Mouse (Mus musculus): ENCODE results near the gene Tacc3. TPM values are rescaled to one million over a fixed set of nuclear protein-coding genes. Genes with fewer than 3 reads are reported as not detected.

The Tacc3 gene
- polyA plus RNA-seq (2015; fragmentation: Nextera tagmentation; extraction: Ambion mirVana), result 64.2 and 67.0 TPM in 2 replicates

DNA sequence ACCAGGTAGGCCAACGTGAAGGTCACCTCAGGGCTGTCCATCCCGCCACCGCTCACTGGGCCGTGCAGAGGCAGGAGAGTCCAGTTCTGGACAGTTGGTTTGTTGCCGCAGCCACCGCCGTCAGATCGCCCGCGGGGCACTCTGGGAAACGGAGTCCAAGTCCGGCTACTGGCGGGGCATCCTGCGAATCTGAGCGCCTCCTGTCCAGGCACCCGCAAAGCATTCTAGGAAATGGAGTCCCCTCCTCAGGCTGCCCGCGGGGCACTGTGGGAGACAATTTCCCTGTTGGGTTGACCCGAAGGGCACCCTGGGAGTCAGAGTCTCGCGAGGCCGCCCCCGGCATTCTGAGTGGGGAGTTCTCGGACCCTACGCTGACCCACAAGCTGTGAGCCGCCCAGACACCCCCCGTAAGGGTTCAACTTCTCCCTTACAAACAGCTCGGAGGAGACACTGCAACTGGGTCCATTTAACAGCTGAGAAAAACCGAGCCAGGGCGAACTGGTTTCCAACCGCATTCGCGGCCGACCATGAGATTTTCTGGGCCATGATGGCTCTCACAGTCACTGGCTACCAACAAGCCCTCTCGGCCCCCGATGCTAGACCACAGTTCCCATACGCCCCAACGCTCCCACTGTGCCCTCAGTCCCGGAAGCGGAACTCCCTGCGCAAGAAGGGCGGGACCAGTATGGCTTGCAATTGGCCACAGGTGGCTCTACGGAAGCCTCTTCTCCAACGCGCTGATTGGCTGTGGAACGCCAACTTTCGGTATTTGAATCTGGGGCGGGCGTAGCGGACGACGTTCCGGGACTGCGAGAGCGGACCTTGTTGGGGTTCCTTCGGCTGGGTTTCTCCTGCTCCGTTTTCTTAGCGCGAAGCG, at the start of gene Tacc3, which contains the start of gene Tmem129:
TSS of gene Tacc3 (plus strand) at position 342 of the 877 bp plus-strand sequence.
TSS of gene Tmem129 (minus strand) at position 630 of the 877 bp plus-strand sequence.
- peaks cover 48% of the 10 kb centered on the region for H3K36me3 ChIP-seq (replicated peaks; ENCODE audit: insufficient read depth, low read length)
- WGBS (ENCODE audit: insufficient replicate concordance), result under 1% methylated on average over 59 of the region's 60 CpGs
- ATAC-seq (peak; percentile 92), DNase-seq (peak; percentile 96)
- H3K9ac ChIP-seq (replicated peaks), result peak within 1 kb of the TSS; percentile 94
- TF ChIP-seq EP300 (IDR thresholded peaks at IDR 0.05; ENCODE audit: low read depth) (peak; percentile 53; the same call in 1 of the 2 replicates), CTCF (IDR thresholded peaks at IDR 0.05; ENCODE audit: low read depth) (0 out of 2 replicates have a peak, but pooled peaks have one; percentile 0)
- peak within 1 kb of the TSS; percentile 92 for H3K4me2 ChIP-seq (ENCODE audit: low read depth, low read length)
- peak within 1 kb of the TSS; percentile 78 for H3K4me3 ChIP-seq (ENCODE audit: low read depth, low read length)
- no peaks in the 10 kb centered on the region for H3K9me3 ChIP-seq (ENCODE audit: low read length)
- peak within 1 kb of the TSS; percentile 98 for H3K27ac ChIP-seq (ENCODE audit: low read depth)
- H3K4me1 ChIP-seq (ENCODE audit: insufficient read depth), result peaks cover 25% of the 10 kb centered on the region
- no peaks in the 10 kb centered on the region for H3K27me3 ChIP-seq (ENCODE audit: insufficient read depth, low read length)

- Histone ChIP-seq H3K4me3 (ENCODE audit: low read depth, low read length) (no peak overlapping the region), H3K4me2 (ENCODE audit: low read depth, low read length) (no peak overlapping the region), H3K4me1 (ENCODE audit: insufficient read depth) (no peaks in the 10 kb centered on the region), H3K9ac (replicated peaks) (no peak overlapping the region), H3K9me3 (ENCODE audit: low read length) (no peaks in the 10 kb centered on the region), H3K27me3 (ENCODE audit: insufficient read depth, low read length) (no peaks in the 10 kb centered on the region), H3K36me3 (replicated peaks; ENCODE audit: insufficient read depth, low read length) (peaks cover 31% of the 10 kb centered on the region), H3K27ac (ENCODE audit: low read depth) (no peak overlapping the region)
- WGBS (ENCODE audit: insufficient replicate concordance), result 88% methylated on average over 1 of the region's 1 CpGs
- DNase-seq, result no peak
- ATAC-seq, result no peak
- TF ChIP-seq EP300 (IDR thresholded peaks at IDR 0.05; ENCODE audit: low read depth) (no peak), CTCF (IDR thresholded peaks at IDR 0.05; ENCODE audit: low read depth) (no peak)
These were observed 48.7 kb upstream of the Tacc3 start for GRCm38 (mm10) chr5:33609226-33609625.

DNA sequence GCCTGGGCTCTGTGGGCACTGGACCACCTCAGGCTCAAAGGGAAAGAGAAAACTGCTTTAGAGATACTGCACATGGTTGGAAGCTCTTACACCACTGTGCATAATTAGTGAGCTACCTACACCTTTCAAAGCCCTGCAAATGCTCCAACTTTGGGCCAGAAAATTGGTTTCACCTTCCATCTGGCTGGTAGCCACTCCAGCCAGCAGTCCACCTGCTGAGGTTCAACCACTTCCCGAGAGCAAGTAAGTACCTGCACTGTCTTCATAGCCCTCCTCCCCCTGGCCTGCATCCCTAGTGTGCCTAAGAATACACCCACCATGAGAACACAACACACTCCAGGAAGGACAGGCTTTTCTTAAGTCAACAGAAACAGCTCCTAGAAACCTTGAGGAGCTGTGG, 46.1 kb upstream of the Tacc3 start:
- H3K27me3 ChIP-seq (ENCODE audit: insufficient read depth, low read length), result no peaks in the 10 kb centered on the region
- no peak overlapping the region for H3K27ac ChIP-seq (ENCODE audit: low read depth)
- ATAC-seq (no peak), DNase-seq (no peak)
- no peaks in the 10 kb centered on the region for H3K9me3 ChIP-seq (ENCODE audit: low read length)
- H3K4me2 ChIP-seq (ENCODE audit: low read depth, low read length), result no peak overlapping the region
- TF ChIP-seq EP300 (IDR thresholded peaks at IDR 0.05; ENCODE audit: low read depth) (no peak), CTCF (IDR thresholded peaks at IDR 0.05; ENCODE audit: low read depth) (no peak)
- no peak overlapping the region for H3K9ac ChIP-seq (replicated peaks)
- no peaks in the 10 kb centered on the region for H3K4me1 ChIP-seq (ENCODE audit: insufficient read depth)
- peaks cover 35% of the 10 kb centered on the region for H3K36me3 ChIP-seq (replicated peaks; ENCODE audit: insufficient read depth, low read length)
- H3K4me3 ChIP-seq (ENCODE audit: low read depth, low read length), result no peak overlapping the region
- 90% methylated on average over 1 of the region's 1 CpGs for WGBS (ENCODE audit: insufficient replicate concordance)

DNA sequence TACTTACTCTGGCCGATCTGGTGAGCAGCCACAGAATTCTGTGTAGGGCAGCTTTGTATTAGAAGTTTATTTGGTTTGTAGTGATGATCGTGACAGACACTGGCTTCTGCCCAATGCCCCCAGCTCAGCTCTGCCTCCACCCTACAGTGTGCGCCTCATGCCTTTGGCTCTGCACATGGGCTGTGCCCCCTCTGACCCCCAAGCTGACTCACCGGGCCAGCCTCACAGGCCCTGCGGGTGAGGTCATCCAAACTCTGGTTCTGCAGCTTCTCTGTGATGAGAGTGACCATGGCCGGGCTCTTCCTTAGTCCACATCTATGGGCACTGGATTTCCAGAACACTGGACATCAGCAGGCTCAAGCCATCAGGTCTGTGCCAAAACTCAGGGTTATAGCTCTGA, 43.5 kb upstream of the Tacc3 start:
- Histone ChIP-seq H3K4me1 (ENCODE audit: insufficient read depth) (no peaks in the 10 kb centered on the region), H3K9me3 (ENCODE audit: low read length) (no peaks in the 10 kb centered on the region), H3K4me2 (ENCODE audit: low read depth, low read length) (no peak overlapping the region), H3K27me3 (ENCODE audit: insufficient read depth, low read length) (no peaks in the 10 kb centered on the region), H3K27ac (ENCODE audit: low read depth) (no peak overlapping the region), H3K4me3 (ENCODE audit: low read depth, low read length) (no peak overlapping the region), H3K9ac (replicated peaks) (no peak overlapping the region), H3K36me3 (replicated peaks; ENCODE audit: insufficient read depth, low read length) (peaks cover 22% of the 10 kb centered on the region)
- 74% methylated on average over 6 of the region's 6 CpGs for WGBS (ENCODE audit: insufficient replicate concordance)
- no peak for DNase-seq
- no peak for TF ChIP-seq EP300 (IDR thresholded peaks at IDR 0.05; ENCODE audit: low read depth)
- no peak for TF ChIP-seq CTCF (IDR thresholded peaks at IDR 0.05; ENCODE audit: low read depth)
- no peak for ATAC-seq

- no peak overlapping the region for H3K27ac ChIP-seq (ENCODE audit: low read depth)
- no peak for ATAC-seq
- peaks cover 4% of the 10 kb centered on the region; the same call in 1 of the 2 replicates for H3K4me1 ChIP-seq (ENCODE audit: insufficient read depth)
- no peak for DNase-seq
- H3K4me3 ChIP-seq (ENCODE audit: low read depth, low read length), result no peak overlapping the region
- TF ChIP-seq CTCF (IDR thresholded peaks at IDR 0.05; ENCODE audit: low read depth), result no peak
- TF ChIP-seq EP300 (IDR thresholded peaks at IDR 0.05; ENCODE audit: low read depth), result no peak
- H3K4me2 ChIP-seq (ENCODE audit: low read depth, low read length), result no peak overlapping the region
- peaks cover 8% of the 10 kb centered on the region; the same call in 1 of the 2 replicates for H3K36me3 ChIP-seq (replicated peaks; ENCODE audit: insufficient read depth, low read length)
- 78% methylated on average over 2 of the region's 2 CpGs for WGBS (ENCODE audit: insufficient replicate concordance)
- no peaks in the 10 kb centered on the region for H3K9me3 ChIP-seq (ENCODE audit: low read length)
- no peak overlapping the region for H3K9ac ChIP-seq (replicated peaks)
- H3K27me3 ChIP-seq (ENCODE audit: insufficient read depth, low read length), result no peaks in the 10 kb centered on the region
These were observed 35.3 kb upstream of the Tacc3 start for GRCm38 (mm10) chr5:33622671-33623070.

DNA sequence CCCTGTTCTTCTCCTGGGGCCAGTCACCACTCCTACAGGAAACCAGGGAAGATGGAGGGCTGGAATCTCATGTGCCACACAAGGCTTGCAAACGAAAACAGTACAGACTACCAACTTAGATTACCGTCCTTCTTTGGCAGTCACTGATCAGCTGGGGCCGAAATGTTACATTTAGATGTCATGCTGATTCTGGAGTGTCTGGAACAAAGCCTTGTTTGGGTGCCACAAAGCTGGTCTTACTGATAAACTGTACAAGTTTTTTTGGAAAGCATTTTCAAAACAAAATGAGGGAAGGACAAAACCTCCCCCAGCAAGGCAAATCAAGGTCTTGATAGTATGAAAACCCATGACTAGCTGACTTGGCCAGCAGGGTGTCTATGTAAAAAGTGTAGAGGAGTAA, 34.2 kb upstream of the Tacc3 start:
- Histone ChIP-seq H3K9me3 (ENCODE audit: low read length) (no peaks in the 10 kb centered on the region), H3K4me2 (ENCODE audit: low read depth, low read length) (no peak overlapping the region), H3K36me3 (replicated peaks; ENCODE audit: insufficient read depth, low read length) (peaks cover 8% of the 10 kb centered on the region; the same call in 1 of the 2 replicates), H3K4me1 (ENCODE audit: insufficient read depth) (peaks cover 11% of the 10 kb centered on the region), H3K9ac (replicated peaks) (no peak overlapping the region), H3K27ac (ENCODE audit: low read depth) (no peak overlapping the region), H3K27me3 (ENCODE audit: insufficient read depth, low read length) (no peaks in the 10 kb centered on the region), H3K4me3 (ENCODE audit: low read depth, low read length) (no peak overlapping the region)
- WGBS (ENCODE audit: insufficient replicate concordance), result 74% methylated on average over 3 of the region's 3 CpGs
- DNase-seq, result no peak
- TF ChIP-seq EP300 (IDR thresholded peaks at IDR 0.05; ENCODE audit: low read depth) (no peak), CTCF (IDR thresholded peaks at IDR 0.05; ENCODE audit: low read depth) (no peak)
- no peak for ATAC-seq

Measured in liver, postnatal 0 days (tissue).